Mouse (Mus musculus): ENCODE data around the gene Abcb10.

DNA sequence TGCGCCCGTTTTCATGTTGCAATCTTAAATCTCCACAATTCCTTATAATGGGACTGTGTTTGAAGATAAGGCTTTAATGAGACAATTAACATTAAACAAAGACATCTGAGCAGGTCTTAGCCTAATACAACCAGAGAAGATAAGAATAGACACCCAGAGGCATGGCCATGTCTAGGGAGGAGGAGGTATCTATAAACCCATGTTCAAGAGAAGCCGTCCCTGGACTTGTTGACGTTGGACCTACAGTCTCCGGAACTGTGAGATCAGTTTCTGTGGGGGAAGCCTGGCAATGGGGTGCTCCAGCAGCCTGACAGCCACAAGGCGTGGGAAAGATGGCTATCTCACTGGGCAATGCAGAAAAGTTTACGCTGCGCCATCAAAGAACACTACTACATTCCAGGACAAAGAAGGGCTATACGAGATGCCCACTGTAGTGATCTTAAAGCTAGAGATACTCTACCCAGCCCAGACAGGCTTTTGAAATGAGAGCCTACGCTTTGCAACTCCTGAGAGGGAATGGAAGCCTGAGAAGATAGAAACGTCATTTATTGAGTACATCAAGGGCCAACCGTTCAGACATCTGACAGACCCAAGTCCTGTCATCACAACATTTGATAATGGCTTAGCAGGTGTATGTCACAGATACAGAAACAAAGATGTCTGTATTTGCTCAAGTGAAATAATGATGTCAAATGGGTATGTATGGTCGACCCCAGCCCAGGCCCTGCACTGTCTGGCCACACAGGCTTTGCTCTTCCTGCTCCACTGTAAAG is 7.5 kb upstream of the Abcb10 start:
- TF ChIP-seq GATA1 (IDR thresholded peaks at IDR 0.05; ENCODE audit: low read length) (peak; percentile 58), TAL1 (IDR thresholded peaks at IDR 0.05; ENCODE audit: low read length) (peak; percentile 70)

All from erythroblast, embryonic 14.5 days (primary cell).